Mouse (Mus musculus) hindbrain, embryonic 14.5 days (tissue): Measurements from ENCODE around the gene Acot13. TPM values are rescaled to one million over a fixed set of nuclear protein-coding genes. Genes with fewer than 3 reads are reported as not detected.

Source experiments
- ATAC-seq: fragments of 200-750 bp; cut with Nextera tagmentation; 2 replicates; pipeline ENCODE4 v1.8.0; 2017; ENCODE audit warnings: moderate number of reproducible peaks, mild to moderate bottlenecking, moderate TSS enrichment, moderate library complexity; ENCODE audit not compliant: low FRiP score
- DNase-seq: peaks from one replicate; pipeline ENCODE4 v3.0.0-alpha.2; 2015; ENCODE audit warnings: low spot score
- H3K27ac ChIP-seq: fragments of 300-500 bp; sonication (generic); 2 replicates; pipeline ENCODE4 v1.5.1; 2014; ENCODE audit warnings: mild to moderate bottlenecking, moderate library complexity
- H3K27me3 ChIP-seq: fragments of 300-500 bp; sonication (generic); 2 replicates; pipeline ENCODE4 v1.6.1; 2014; ENCODE audit warnings: mild to moderate bottlenecking, low read length, mixed read lengths; ENCODE audit not compliant: control insufficient read depth, insufficient read depth
- H3K36me3 ChIP-seq: fragments of 300-500 bp; sonication (generic); replicated peaks from 2 replicates; pipeline ENCODE4 v1.6.1; 2014; ENCODE audit not compliant: control insufficient read depth, insufficient read depth
- H3K4me1 ChIP-seq: fragments of 300-500 bp; sonication (generic); replicated peaks from 2 replicates; pipeline ENCODE4 v1.6.1; 2014; ENCODE audit warnings: antibody characterized with exemption, low read length, mixed read lengths; ENCODE audit not compliant: control insufficient read depth, insufficient read depth
- H3K4me2 ChIP-seq: fragments of 300-500 bp; sonication (generic); replicated peaks from 2 replicates; pipeline ENCODE4 v1.6.1; 2014; ENCODE audit warnings: mild to moderate bottlenecking, moderate library complexity
- H3K4me3 ChIP-seq: fragments of 300-500 bp; sonication (generic); replicated peaks from 2 replicates; pipeline ENCODE4 v1.5.1; 2014; ENCODE audit warnings: mild to moderate bottlenecking, low read length
- H3K9ac ChIP-seq: fragments of 300-500 bp; sonication (generic); 2 replicates; pipeline ENCODE4 v1.6.1; 2014
- H3K9me3 ChIP-seq: fragments of 300-500 bp; sonication (generic); 2 replicates; pipeline ENCODE4 v1.6.1; 2016; ENCODE audit warnings: low read length; ENCODE audit not compliant: control insufficient read depth
- WGBS: fragments of 180-500 bp; shearing (Covaris S2); extraction: QIAGEN DNeasy Blood & Tissue Kit; methylation state at CpG from one replicate; pipeline ENCODE4 v1.1.7; 2014; 5-methylcytosine and 5-hydroxymethylcytosine counted together
- polyA plus RNA-seq: library from polyadenylated mRNA; unstranded; fragments of >200 nt; fragmentation: Nextera tagmentation; extraction: Ambion mirVana; gene quantifications from 2 replicates; pipeline ENCODE4 v1.2.1, GENCODE M21; 2014

Acot13 gene
- polyA plus RNA-seq, 1 experiment from 2014 or later: 55.6 TPM

DNA sequence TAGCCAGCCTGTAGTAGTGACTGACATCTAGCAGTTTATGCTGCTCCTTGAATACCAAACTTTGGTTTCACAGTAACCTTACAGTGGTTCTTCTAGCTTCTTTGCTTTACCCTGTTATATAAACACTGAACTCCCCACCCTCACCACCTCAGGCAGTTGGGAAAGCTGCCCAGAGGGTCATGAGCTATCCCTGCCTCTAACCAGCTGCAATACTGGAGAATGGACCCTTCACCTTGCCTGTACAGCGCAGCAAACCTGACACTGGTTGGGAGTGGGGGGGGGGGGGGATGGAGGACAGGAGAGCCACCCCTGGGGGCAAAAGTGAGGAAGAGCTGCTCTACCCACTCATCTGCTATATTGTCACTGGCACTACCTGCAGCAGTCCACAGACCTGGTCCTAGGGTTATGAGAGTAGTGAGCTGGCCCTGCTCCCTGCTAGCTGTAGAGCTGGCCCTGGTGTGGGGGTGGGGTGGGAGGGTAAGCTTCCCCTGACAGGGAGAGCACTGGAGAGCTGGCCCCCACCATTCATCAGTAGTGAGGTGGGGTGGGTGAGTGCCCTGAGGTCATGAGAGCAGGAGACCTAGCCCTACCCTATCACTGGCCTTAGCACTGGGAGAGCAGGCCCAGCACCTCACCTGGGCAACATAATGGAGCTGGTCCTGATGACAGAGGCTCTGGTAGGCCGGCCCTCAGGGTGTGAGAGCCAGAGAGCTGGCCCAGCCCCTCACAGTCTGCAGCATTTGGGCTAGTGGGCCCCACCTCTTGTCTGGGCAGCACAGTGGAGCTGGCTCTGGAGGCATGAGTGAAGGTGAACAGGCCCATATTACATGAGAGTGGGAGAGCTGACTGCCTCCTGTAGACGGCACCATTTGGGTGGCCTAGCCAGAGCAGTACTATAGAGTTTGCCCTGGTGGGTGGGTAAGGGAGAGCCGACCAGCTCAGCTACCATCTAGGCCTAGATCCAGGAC is 14.9 kb downstream of the Acot13 start:
- Histone ChIP-seq H3K36me3 (peaks cover 45% of the 10 kb centered on the region), H3K27me3 (no peaks in the 10 kb centered on the region), H3K4me1 (no peaks in the 10 kb centered on the region), H3K4me2 (no peak overlapping the region), H3K9me3 (no peaks in the 10 kb centered on the region), H3K9ac (no peak overlapping the region), H3K4me3 (no peak overlapping the region), H3K27ac (no peak overlapping the region)
- WGBS: 71% methylated on average over 4 of the region's 4 CpGs
- DNase-seq (no peak), ATAC-seq (peak; percentile 64; the same call in 1 of the 2 replicates)

DNA sequence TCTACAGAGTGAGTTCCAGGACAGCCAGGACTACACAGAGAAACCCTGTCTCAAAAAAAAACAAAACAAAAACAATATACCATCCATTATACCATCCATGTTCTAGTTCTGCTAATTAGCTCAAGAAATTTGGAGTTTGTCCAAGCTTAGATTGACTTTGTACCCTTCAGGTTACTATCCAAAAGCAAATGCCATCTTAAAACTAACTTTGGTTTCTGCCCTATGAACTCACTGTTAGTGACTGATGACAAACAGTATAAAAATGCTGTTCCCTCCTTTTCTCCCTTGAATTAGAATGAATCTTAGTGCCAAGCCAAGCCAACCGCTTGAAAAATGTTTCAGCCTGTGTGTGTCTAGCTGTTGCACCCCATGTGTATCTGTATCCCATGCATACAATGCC is 16.7 kb downstream of the Acot13 start:
- 78% methylated on average over 1 of the region's 1 CpGs for WGBS

DNA sequence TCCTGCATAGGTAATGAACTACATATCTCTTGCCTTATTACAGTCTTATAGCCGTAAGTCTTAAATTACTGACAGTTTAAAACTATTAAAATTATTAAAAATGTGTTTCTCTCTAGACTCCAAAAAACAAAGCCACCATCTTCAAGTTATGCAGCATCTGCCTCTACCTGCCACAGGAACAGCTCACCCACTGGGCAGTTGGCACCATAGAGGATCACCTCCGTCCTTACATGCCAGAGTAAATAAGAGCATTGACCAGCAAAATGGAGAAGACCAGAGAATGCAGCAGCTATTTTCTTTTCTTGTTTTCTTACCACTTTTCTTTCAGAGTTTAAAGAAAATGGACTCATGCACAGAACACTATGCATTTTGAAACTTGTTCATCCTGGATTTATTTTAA is 18.8 kb downstream of the Acot13 start:
- Histone ChIP-seq H3K27ac (no peak overlapping the region), H3K4me2 (no peak overlapping the region), H3K9ac (no peak overlapping the region), H3K27me3 (no peaks in the 10 kb centered on the region), H3K4me1 (no peaks in the 10 kb centered on the region), H3K4me3 (no peak overlapping the region), H3K36me3 (peaks cover 78% of the 10 kb centered on the region), H3K9me3 (no peaks in the 10 kb centered on the region)
- DNase-seq (no peak), ATAC-seq (no peak)
- 91% methylated on average over 2 of the region's 2 CpGs for WGBS

More for the DNA sequence above, 16.7 kb downstream of the Acot13 start:
- Histone ChIP-seq H3K9me3 (no peaks in the 10 kb centered on the region), H3K4me1 (no peaks in the 10 kb centered on the region), H3K27me3 (no peaks in the 10 kb centered on the region), H3K4me2 (no peak overlapping the region), H3K36me3 (peaks cover 63% of the 10 kb centered on the region), H3K4me3 (no peak overlapping the region), H3K9ac (no peak overlapping the region), H3K27ac (no peak overlapping the region)
- ATAC-seq: no peak
- DNase-seq: no peak

DNA sequence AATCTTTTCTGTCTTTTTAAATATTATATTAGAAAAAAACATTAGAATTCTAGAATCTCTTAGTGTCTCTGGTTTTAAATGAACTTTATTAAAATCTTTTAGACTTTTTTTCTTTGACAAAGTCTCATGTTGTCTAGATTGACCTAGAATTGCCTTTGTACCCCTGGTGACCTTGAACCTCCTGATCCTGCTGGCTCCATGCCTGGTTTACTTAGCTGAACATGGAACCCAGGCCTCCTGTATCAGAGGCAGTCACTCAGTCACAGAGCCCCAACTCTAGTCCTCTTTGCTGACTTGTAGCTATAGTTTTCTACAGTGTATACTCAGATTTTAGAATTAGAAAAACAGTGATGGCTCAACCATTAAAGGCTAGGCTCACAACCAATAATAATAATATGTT is 25.3 kb downstream of the Acot13 start:
- ATAC-seq (no peak), DNase-seq (no peak)
- Histone ChIP-seq H3K9me3 (no peaks in the 10 kb centered on the region), H3K4me3 (no peak overlapping the region), H3K36me3 (peaks cover 60% of the 10 kb centered on the region), H3K9ac (no peak overlapping the region), H3K27me3 (no peaks in the 10 kb centered on the region), H3K4me2 (no peak overlapping the region), H3K27ac (no peak overlapping the region), H3K4me1 (peaks cover 25% of the 10 kb centered on the region)

DNA sequence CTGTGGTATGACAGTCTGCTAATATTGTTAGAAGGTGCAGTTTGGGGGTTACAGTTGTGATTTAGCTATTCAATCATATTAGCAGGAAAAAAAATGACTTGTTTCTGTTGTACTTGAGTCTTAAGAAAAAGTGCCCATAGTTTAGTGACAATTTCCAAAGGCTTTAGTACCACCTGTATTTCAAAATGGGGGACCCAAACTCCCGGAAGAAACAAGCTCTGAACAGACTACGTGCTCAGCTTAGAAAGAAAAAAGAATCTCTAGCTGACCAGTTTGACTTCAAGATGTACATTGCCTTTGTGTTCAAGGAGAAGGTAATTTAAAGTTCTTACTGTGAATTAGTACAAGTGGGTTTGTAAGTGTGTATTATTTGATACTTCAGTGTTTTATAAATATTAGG is 28.1 kb downstream of the Acot13 start:
- no peaks in the 10 kb centered on the region for H3K9me3 ChIP-seq
- no peaks in the 10 kb centered on the region for H3K27me3 ChIP-seq
- H3K4me3 ChIP-seq: peak overlapping the region; percentile 96
- WGBS: 25% methylated on average over 2 of the region's 2 CpGs
- peak overlapping the region; percentile 92 for H3K9ac ChIP-seq
- H3K4me1 ChIP-seq: peaks cover 30% of the 10 kb centered on the region
- H3K4me2 ChIP-seq: peak overlapping the region; percentile 70
- H3K27ac ChIP-seq: no peak overlapping the region
- ATAC-seq (no peak), DNase-seq (no peak)
- H3K36me3 ChIP-seq: peaks cover 34% of the 10 kb centered on the region

DNA sequence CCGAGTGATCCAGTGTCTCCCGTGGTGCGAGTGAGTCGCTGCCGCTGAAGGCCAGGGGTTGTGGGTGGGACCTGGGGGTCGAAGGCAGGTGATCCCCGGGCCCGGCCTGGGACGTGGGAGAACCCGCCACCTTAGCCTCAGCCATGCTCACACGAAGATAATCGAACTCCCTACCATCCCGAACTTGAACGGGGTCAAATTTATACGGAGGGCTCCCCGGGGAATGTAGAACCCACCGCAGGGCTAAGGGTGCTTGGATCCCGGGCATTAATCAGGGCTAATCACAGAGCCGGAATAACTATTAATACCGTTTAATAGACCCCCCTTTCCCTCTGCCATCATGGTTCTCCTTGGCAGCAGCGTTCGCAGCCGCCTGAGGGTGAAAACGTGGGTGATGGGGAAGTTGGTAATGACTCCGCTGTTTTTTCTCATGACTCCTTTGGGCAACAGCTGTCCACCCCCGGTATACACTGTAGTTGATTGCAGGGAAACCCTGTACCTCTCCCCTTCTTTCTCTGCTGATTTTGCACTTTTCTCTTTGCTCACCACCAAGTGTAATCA is 29.1 kb downstream of the Acot13 start:
- H3K27me3 ChIP-seq: no peaks in the 10 kb centered on the region
- H3K9me3 ChIP-seq: no peaks in the 10 kb centered on the region
- peaks cover 30% of the 10 kb centered on the region for H3K4me1 ChIP-seq
- H3K36me3 ChIP-seq: peaks cover 24% of the 10 kb centered on the region
- ATAC-seq: no peak
- H3K4me3 ChIP-seq: peak overlapping the region; percentile 96
- 0% methylated on average over 26 of the region's 26 CpGs for WGBS
- peak overlapping the region; percentile 92 for H3K9ac ChIP-seq
- peak; percentile 35 for DNase-seq
- peak overlapping the region; percentile 97 for H3K27ac ChIP-seq
- H3K4me2 ChIP-seq: peak overlapping the region; percentile 70

DNA sequence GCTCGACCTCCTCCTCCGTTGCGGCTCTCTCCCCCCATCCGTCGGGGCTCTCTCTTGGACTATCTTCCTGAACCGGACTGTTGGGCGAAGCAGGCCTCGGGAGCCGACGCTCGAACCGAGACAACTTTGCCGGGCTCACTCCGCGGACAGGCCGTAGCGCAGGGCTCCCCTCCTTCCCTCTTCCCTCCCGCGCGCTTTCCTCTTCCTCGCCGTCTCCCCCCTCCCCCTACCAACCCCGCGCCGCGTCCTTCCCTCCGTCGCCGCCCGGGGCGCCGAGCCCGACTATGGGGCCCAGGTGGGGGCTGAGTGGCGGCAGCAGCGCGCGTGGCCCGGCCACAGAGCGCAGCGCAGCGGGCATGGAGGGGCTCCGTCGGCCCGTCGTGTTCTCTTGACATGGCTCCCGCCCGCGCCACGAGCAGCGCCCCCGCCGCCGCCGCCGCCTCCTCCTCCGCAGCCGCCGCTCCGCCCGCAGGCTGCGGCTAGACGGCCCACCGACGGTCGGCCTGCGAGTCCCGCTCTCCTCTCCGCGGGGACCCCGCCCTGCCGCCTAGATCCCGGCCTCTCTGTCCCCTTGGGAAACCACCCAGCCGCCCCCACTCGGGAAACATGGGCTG is 29.9 kb downstream of the Acot13 start, which contains the start of gene BC005537:
TSS of gene BC005537 (plus strand) at position 350 of the 614 bp plus-strand sequence.
- Histone ChIP-seq H3K4me3 (peak within 1 kb of the TSS; percentile 96), H3K4me2 (peak within 1 kb of the TSS; percentile 70), H3K36me3 (peaks cover 18% of the 10 kb centered on the region), H3K27me3 (no peaks in the 10 kb centered on the region), H3K4me1 (peaks cover 30% of the 10 kb centered on the region), H3K27ac (peak within 1 kb of the TSS; percentile 97), H3K9ac (peak within 1 kb of the TSS; percentile 92), H3K9me3 (no peaks in the 10 kb centered on the region)
- DNase-seq (peak; percentile 63), ATAC-seq (peak; percentile 59)
- WGBS: under 1% methylated on average over 40 of the region's 74 CpGs

DNA sequence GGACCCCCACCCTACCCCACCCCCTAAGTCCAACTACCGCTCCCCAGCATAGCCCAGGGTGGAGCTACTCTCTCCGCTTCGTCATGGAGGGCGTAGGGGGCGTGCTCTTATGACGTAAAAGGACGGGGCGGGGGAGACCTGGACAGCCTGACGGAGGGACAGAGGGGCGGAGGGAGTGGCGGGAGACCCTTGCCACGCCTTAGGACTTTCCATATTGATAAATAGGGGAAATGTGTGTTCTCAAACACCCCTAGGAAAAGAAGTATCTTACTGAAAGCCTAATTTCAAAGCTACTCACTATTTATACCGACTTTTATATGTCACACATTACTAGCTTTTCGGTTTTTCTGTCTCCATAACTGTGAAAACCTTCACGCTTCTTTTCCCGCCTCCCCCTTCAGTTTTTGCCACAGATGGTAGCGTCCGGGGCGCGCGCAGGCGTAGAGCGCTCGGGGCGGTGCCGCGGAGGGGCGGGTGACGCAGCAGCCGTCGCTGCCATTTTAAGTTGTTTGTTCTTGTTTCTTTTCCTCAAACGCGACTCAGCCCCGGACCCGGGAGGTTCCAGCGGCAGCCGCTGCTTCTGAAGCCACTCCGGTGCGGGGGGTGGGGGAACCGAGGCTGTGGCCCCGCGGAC is 30.5 kb downstream of the Acot13 start:
- peak overlapping the region; percentile 96 for H3K4me3 ChIP-seq
- H3K9me3 ChIP-seq: no peaks in the 10 kb centered on the region
- H3K36me3 ChIP-seq: peaks cover 12% of the 10 kb centered on the region
- DNase-seq: peak; percentile 98
- ATAC-seq: peak; percentile 96
- H3K4me2 ChIP-seq: peak overlapping the region; percentile 70
- peak overlapping the region; percentile 92 for H3K9ac ChIP-seq
- peak overlapping the region; percentile 97 for H3K27ac ChIP-seq
- peaks cover 30% of the 10 kb centered on the region for H3K4me1 ChIP-seq
- WGBS: under 1% methylated on average over 42 of the region's 42 CpGs
- no peaks in the 10 kb centered on the region for H3K27me3 ChIP-seq
